Mouse (Mus musculus) ES-E14 (cell line): ENCODE measurements around the gene Bcl7a.

Experiments used
- CHD2 ChIP-seq: IDR thresholded peaks from 2 replicates; pipeline ENCODE4 v1.6.1; 2014; ENCODE audit warnings: mild to moderate bottlenecking, low read depth, low read length, inconsistent platforms
- HCFC1 ChIP-seq: IDR thresholded peaks from 2 replicates; pipeline ENCODE4 v1.6.1; 2012; ENCODE audit warnings: low read length, inconsistent platforms, borderline replicate concordance; ENCODE audit not compliant: insufficient read depth
- MAFK ChIP-seq: IDR thresholded peaks from 2 replicates; pipeline ENCODE4 v1.6.1; 2014; ENCODE audit warnings: mild to moderate bottlenecking, low read depth, low read length, inconsistent platforms; ENCODE audit not compliant: insufficient read depth
- ZNF384 ChIP-seq: IDR thresholded peaks from 2 replicates; pipeline ENCODE4 v1.6.1; 2012; ENCODE audit warnings: low read depth, low read length, inconsistent platforms

DNA sequence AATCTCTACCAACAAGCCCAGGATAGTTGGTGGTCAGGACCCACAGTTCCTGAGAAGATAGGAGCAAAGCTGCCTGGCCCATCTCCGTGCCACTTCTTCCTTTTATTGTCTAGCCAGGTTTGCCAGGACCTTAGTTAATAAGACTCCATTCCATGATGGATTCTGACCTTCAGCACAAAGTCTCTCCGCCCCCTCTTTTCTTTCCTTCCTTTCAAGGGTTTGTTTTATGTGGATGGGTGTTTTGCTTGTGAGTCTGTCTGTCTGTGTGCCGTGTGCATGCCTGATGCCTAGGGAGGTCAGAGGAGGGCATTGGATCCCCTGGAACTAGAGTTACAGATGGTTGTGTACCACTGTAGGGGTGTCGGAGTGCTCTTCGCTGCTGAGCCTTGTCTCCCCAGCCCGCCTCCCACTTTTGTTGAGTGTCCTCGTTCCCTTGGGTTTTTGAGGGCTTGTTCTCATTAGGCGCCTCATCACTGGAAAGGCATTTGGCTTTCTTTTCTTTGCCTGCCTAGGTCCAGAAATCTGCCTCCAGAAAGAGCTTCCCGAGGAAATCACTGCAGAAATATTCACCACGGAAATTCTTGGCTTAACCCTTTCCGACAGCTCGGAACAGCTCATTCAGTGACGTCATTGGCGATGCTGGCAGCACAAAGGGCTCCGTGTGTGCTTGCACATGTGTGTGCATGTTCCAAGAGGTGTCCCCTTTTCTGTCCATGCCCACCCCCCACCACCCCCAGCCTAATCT lies 17.5 kb upstream of the Bcl7a start:
- TF ChIP-seq CHD2 = no peak
- TF ChIP-seq ZNF384 = no peak
- no peak for TF ChIP-seq HCFC1
- no peak for TF ChIP-seq MAFK
